Mouse (Mus musculus) kidney, postnatal 10 days (tissue): ENCODE measurements at regions not wholly inside any gene's neighbourhood (a gene's known extent, or its start where the extent isn't known, plus 50 kb on each side); places are given as distances from the start of the nearest gene placed in this dataset.

ENCODE experiments used
- DNase-seq: peaks from one replicate; pipeline ENCODE4 v3.0.0; 2021; ENCODE audit warnings: mixed read lengths

DNA sequence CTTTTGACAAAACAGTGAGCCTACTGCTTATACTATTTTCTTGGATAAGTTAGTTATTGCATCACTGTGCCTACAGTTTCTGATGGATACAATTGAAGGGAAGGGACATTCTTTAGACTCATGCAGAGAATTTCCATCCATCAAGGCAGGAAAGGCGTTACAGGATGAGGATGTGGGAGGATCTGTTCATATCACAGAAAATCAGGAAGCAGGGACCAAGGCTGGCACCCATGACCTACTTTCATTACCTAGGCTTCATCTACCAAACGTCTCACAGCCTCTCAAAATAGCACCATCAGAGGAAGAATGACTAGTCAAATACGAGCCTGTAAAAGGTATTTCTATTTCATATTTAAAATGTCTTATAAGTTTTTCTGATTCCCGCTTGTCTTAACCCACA is 56.4 kb downstream of the Fam181b start:
- DNase-seq: no peak

DNA sequence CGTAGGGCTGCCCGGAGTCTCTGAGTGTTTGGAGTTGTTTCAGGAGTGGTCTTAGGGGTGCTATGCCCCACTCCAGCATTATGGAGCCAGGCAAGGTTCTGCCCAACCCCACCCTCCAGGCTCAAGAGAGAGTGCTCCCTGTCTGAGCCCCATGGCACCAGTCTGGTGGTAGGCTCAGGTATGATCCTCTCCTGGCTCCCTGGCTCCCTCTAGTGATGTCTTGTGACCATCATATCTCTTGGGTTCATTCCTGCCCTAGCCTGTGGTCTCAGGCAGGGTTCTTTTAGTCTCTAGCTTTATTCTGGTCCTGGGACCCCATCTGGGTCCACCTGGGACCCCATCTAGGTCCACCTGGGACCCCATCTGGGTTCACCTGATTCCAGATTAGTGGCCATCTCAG is 67.7 kb downstream of the Fam181b start:
- DNase-seq: peak; percentile 5

- no peak for DNase-seq
These were observed 71.7 kb downstream of the Fam181b start for GRCm38 (mm10) chr7:93151321-93151720.

DNA sequence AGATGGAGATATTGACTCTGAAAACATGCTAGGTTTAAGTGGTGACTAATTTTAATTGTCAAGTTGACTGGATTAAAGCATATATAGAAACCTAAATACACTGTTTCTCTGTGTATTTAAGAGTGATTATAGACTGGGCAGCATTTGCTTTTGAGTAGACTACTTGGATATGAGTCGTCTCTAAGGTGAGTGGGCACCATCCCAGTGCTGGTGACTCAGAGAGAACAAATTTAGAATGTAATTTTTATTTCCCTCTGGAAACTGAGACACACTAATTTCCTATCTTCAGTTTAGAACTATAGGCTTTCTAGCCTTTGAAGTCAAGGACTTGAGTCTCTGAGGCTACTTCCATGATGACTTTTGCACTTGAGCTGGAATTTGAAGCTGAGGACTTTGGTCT is 117.4 kb downstream of the Fam181b start:
- no peak for DNase-seq
